Mouse (Mus musculus): ENCODE results near the gene Gm20388.

- TF ChIP-seq CHD2 (IDR thresholded peaks at IDR 0.05; ENCODE audit: low read depth, low read length) (no peak), ZC3H11A (IDR thresholded peaks at IDR 0.05; ENCODE audit: borderline replicate concordance, low read depth, low read length) (no peak), MAFK (IDR thresholded peaks at IDR 0.05; ENCODE audit: insufficient read depth, low read depth, low read length) (no peak), ZNF384 (IDR thresholded peaks at IDR 0.05; ENCODE audit: low read depth, low read length) (no peak), HCFC1 (IDR thresholded peaks at IDR 0.05; ENCODE audit: borderline replicate concordance, insufficient read depth, low read length) (no peak)
Observed at GRCm38 (mm10) chr8:122470691-122471090, 2560.1 kb downstream of the Gm20388 start.
